Mouse (Mus musculus): Measurements from ENCODE around the gene 1700011L22Rik.

DNA sequence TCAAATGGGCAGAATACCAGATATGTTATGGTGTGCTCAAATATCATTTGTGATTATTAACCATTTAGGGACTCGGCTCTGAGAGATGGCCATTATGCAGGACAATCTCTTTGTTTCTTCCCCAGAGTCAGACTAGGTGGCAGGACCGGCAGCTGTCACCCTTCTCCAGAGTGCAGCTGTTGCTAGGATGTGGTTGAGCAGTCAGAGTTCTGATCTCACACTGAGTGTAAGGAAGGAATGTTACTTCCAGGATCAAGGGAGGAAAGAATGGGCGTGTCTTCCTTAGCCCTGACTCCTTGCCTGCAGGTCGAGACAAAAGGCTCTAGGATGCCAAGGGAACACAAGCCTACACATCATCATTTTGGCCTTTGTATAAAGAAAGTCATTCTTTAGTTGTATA is 21.2 kb downstream of the 1700011L22Rik start:
- TF ChIP-seq CTCF (IDR thresholded peaks at IDR 0.05; ENCODE audit: borderline replicate concordance, control insufficient read depth, extremely low read depth, insufficient read depth, low read length, poor library complexity) (no peak), POLR2A (IDR thresholded peaks at IDR 0.05; ENCODE audit: control insufficient read depth, extremely low read depth, insufficient read depth, low read length, poor library complexity) (no peak)

Data from thymus, adult 2 months (tissue).